Mouse (Mus musculus) G1E-ER4 (cell line): Measurements from ENCODE around the gene St7. TPM values are rescaled to one million over a fixed set of nuclear protein-coding genes. Genes with fewer than 3 reads are reported as not detected.

ENCODE experiments used
- GATA1 ChIP-seq: IDR thresholded peaks from one replicate; pipeline ENCODE4 v1.8.0; 2012; ENCODE audit warnings: low read length, inconsistent platforms
- polyA plus RNA-seq: library from polyadenylated mRNA; stranded (reverse); fragments of >175 nt; gene quantifications from 2 replicates; pipeline ENCODE4 v1.2.3, GENCODE M21; 2012

The St7 gene
- polyA plus RNA-seq, 1 experiment, result 5.5 TPM

DNA sequence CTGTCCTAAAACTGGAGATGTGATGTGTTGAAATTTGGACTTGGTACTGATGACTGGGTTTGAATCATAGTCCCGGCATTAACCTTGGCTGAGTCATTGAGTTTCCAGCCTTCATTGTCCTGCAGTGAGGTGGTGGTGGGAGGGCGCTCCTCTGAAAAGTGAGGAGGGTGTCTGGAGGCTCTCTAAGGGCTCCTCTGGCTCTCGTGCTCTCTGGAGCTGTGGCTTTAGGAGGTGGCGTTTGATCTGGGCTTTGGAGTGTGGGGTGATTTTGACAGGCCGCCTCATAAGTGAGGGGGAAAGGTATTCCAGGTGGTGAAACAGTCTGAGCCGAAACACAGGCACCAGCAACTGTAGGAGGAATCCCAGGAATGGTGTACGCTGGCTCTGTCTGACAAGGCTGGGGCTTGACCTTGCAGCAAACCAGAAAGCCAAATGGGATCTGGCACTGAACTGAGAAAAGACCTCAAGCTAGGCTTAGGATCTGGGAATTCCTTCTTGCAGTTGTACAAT is 184.0 kb downstream of the St7 start:
- TF ChIP-seq GATA1, result no peak

DNA sequence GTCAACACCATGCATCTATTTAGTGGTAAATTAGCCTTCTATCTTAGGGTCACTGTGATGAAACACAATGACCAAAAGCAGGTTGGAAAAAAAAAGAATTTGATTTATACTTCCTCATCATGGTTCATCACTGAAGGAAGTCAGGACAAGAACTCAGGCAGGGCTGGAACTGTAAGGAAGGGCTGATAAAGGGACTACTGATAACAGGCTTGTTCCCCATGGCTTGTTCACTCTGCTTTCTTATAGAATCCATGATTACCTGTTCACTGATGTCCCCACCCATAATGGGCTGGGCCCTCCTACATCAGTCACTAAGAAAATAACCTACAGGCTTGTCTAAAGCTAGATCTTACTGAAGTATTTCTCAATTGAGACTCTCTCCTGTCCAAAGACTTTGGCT is 190.2 kb downstream of the St7 start:
- no peak for TF ChIP-seq GATA1

DNA sequence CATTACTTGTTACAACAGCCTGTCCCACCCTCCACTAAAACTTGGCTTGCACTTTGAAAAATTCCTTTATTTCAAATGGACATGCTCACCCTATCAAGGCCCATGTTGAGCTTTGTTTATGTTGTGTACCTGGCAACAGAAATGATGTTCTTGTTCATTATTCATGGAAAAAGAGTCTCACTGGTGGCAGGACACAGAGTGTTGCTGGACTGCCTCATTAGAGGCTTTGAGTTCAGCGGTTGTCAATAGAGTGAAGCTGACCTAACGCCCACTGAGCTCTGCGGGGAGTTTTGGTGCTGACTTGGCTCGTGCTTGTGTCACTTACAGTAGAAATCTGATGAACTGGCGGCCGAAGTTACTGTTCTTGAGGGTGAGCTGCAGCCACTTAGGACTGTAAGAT is 195.0 kb downstream of the St7 start:
- TF ChIP-seq GATA1, result no peak

DNA sequence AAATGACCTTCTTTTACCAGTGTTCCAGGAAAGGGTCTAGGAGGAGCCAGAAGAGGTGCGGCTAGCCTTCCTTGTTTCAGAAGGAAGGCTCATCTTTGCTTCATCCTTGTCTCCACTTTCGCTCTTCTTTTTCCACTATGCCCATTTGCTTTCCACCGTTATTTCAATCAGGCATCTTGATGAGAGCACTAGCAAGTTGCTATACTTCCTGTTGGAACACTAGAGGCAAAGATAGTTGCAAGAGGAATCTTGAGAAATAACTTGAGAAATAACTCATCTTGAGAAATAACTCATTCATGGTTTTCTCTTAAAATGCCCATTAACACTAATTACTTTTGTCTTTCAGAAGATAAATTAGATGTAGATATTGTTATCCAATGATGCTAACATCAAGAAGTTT is 202.8 kb downstream of the St7 start:
- no peak for TF ChIP-seq GATA1

DNA sequence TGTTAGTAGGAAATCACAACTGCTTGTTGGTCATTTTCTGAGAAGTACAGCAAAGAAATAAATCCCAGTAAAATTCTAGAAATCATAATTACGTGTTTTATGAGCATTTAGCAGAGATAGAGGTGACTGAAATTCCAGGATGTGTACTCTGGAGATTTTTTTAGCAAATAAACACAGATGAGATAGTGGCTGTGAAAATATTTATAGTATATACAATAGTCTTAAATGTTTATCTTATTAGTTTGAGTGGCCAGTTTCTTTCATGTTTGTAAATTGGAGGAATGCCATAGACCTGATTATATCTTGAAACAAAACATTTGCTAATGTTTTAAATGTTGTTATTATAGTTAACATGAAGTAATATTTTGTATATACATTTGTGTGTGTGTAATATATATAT is 205.8 kb downstream of the St7 start:
- no peak for TF ChIP-seq GATA1

DNA sequence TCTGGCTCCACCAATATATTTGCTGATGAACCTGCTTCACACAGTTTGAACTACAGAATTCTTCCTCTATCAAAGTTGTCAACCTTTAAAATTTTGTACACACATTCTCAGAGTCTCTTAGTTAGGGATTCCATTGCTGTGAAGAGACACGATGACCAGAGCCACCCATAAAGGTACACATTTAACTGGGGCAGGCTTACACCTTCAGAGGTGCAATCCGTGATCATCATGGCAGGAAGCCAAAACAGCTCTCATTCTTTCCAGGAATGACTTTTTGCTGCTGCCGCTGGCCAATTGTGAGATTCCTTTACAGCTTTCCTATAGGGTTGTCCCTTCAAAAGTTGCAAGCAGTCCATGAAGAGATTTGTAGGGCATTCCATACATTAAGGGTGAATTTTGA is 210.6 kb downstream of the St7 start:
- no peak for TF ChIP-seq GATA1

DNA sequence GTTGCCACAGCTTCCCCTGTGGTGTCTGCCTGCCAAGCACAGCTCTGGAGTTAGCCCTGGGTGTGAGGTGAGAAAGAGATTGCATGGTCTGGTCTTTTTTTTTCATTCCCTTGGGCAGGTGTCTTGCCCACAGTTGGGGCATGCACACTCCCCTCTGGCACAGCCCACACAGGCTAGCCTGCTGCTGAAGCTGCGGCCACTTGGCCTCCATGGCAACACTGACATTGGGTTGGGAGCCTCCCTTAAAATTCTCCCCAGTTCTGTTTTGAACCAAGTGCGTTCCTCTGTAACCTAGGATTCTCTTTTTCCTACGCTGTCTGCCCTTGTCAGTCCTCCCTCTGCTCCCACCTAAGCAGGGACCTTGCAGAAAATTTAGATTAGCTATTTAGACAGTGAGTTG is 213.0 kb downstream of the St7 start:
- no peak for TF ChIP-seq GATA1

DNA sequence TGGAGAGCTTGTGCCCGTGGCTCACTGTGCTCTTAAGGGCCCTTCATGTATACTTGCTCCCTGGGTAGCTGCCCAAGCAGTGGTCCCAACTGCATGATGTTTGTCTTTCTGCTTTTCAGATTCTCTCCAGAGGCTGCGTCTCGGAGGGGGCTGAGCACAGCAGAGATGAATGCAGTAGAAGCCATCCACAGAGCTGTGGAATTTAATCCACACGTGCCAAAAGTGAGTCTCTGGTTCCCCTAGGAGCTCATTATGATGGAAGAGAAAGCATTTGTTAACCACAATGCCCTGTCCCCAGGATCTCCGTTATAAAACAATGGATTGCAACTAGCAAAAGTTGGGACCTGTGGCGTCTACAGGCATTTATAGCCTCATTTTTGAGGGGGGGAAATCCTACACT is 213.6 kb downstream of the St7 start:
- TF ChIP-seq GATA1, result no peak

DNA sequence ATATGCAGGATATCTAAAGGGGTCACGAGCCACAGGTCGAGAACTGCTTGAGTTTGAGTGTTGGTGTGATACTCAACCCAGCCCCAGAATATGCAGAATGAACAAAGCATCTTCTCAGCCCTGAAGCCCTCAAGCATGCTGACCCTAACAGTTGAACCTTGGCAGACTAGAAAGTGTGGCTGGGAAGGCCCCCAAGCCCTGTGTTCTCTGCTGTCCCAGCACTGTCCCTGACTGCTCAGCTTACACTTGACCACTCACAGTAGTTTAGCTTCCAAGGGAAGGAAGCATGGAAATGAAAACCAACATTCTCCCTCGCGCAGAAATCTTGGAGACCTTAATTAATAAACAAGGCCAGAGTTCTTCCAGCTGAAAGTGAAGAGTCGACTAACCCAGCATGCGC is 219.6 kb downstream of the St7 start:
- no peak for TF ChIP-seq GATA1

DNA sequence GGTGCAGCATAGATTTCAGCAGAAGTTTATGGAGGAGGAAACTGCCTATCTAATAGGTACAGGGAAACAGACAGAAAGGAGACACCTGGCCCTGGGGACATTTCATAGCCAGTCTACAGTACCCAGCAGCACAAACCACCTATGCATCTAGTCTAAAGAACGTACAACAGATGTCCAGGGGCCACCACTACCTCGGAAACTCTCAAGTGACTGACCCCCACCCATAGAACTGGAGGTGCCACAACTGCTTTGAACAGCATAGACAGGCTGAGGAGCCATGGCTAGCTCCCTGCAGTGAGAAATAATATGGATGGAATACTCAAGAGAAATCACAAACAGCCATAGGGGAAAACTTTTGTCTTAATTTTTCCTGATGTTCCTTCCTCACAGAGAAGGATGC is 220.1 kb downstream of the St7 start:
- TF ChIP-seq GATA1, result no peak

DNA sequence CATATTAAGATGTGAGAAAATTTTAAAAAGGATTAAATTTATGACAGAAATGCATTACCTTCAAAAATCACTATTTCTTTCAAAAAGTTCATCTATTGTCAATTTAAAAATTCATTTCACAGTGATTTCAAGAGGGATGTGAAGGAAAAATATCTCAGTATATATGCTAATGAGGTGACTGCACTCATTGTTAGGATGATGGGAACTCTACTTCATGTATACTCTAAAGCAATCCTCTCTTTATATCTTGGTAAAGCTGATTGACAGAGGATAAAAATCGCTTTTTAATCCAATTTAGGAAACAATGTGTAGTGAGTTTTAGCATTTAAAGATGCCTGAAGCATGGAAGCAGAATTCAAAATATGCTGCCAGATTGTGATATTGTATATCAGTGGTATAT is 220.6 kb downstream of the St7 start:
- no peak for TF ChIP-seq GATA1

DNA sequence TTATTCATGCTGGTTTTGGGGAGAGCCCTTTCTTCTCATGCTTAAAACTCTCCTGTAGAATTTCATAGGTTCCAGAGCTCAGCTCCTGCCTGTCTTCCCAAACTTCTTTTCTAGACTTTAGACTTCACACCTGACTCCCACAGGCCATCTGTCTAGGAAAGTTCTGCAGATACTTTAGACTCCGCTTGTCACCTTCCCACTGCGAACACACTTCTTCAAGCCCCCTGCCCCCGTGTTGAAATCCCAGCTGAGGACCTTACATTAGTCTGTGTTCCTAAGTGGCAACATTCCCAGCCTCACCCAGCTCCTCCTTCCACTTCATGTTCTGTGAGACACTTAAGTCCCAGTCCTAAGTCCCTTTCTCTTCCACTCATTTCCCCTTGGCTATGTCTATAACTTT is 221.6 kb downstream of the St7 start:
- no peak for TF ChIP-seq GATA1

DNA sequence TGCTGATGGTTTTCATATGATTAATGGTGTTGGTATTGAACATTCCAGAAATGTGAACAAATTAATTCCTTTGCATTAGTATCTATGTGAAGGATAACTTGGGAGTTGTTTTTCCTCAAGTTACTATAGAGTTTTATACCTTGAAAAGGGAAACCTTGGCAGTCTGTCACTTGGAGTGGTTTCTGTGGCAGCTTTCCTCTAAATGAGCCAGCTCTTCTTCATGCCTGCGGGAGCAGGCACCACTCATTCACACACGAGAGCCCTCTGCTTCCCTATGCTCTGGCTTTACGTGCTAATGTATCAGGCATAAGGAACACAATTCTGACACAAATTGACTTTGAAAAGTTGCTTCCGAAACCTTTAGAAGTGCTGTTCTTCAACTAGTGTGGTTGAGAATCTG is 224.5 kb downstream of the St7 start:
- no peak for TF ChIP-seq GATA1

DNA sequence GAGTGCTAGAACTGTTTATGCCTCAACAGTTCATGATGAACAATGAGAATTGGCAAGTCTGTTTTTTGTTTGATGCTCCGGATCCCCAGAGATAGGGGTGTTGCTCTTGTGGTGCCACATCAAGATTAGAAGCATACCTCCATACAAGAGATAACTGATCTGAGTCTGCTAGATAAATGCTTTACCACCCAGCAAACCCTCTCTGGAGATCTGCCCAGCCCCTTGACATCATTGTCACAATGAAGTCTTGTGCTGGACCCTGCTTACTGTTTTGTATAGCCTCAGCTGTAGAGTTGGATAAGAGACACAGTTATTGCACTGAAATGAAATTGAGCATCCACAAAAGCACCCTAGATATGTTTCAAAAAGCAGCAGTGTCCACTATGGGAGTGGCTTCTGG is 229.4 kb downstream of the St7 start:
- TF ChIP-seq GATA1, result no peak

DNA sequence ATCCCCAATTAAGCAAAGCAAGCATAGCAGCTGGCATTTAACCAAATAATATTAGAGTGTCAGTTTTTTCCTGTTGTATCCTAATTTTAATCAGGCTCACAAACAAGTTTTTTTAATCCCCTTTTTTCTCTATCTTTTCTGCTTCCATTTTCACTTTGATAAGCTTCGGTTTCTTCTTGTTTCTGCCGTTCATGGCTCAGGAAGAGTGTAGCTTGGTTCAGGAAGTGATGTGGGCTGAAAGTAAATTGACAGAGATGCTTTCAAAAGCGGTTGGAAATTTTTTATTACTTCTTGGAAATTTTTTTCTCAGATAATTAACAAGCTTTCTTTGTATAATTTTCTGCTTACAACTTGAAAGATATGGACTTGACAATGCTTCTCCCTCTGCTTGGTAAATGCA is 230.2 kb downstream of the St7 start:
- no peak for TF ChIP-seq GATA1

DNA sequence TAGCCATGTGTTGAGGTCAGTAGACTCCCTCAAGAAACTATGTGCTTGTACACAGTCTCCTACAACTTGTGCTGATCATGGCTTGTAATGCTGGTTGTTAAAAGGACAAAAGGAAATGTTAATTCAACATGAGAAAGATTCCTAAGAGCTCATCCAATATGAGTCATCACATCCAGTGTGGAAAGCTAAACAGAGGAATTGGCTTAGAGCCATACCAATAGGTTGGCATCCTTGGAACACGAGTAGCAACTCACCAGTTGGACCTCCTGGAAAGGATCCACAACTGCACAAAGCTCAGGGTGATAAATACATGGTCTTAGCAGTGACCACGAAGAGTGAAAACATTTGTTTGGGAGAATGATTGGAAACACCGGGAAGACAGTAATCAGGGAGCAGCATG is 230.6 kb downstream of the St7 start:
- no peak for TF ChIP-seq GATA1

DNA sequence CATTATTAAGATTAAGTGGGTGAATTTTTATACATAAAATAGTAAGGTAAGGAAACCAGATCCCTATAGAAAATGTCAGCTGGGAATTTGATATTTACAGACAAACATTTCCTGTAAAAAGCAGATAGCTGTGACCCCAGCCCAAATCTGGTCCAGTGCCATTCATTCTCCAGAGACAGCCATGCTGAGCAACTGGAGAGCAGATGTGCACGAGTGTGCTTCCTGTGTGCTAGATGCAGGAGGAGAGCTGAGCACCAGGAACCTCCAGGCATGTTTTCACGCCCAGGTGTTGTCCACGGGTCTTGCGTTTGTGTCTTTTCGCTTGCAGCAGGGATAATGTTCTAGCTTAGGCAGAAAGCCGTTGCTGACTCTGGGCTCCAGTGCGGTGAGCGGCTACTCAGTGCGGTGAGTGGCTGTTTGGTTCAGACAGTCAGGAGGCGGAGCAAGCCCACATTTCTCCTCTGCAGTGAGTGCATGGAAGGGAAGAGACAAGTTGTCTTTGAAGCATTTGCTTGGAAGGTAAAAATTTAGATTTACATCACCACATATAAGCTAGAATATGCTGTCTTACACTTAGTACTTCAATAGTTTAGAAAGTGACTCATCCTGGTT is 231.3 kb downstream of the St7 start:
- no peak for TF ChIP-seq GATA1

DNA sequence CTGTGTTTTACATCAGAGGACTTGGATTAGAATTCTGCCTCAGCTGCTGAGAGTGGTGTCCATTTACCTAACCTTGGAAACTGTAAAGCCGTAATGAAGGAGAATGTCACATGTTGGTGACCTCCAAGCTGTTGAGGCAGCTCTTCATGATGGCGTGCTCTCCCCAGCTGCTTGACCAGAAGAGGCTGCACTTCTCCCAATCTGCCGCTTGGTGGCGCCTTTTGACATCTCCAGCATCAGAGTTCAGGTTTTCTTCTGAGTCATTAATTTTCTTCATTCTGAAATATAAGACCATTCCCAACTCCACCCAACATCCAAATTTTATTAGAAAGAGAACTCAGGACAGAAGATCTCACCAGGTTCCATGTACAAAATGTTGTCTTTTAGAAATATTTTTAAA is 232.5 kb downstream of the St7 start:
- TF ChIP-seq GATA1, result no peak
